Comparison of ENCODE assay signal across 9 mouse cellular contexts in the genomic region with DNA sequence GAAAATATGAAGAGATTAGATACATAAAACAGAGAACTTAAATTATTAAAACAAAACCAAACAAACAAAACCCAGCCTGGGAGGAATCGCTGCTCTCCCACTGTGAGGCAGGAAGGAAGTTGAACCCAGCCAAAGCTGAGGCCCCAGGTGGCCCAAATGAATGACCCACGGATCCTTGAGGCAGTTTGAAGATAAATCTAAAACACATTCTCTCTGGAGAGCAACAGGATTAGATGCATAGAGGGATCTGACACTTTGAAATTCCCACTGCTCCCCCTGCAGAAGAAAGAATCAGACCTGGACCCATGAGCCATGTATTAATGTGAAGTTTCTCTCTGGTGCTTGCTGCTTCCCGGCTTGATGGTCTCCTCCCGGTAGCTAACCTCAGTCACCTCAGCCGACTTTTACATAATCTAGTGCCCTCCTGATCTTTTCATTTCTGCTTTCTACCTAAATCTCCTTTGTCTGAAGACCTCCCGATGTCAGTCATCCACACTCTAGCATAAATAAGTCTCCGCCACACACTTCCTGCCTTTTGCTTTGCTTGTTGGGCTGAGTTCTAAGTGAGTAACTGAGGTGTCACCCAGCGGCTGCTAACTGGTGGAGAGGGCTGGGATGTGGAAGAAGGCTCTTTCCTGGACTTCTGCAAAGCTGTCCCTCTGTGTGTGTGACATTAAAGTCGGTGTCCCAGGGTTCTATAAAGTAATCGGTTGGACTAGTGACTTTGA.
DNase-seq lines count a peak whose midpoint lies in the region; ATAC-seq lines count a peak whose summit lies in the region.
"Had no signal": no experiment of that assay in that cellular context is flagged by ENCODE, and none has a peak within 500 bp of the region (broad histone marks: within the 10 kb centered on the region; RNA-seq: fewer than 3 reads in every experiment).

No protein-coding gene starts in this region.

- no peaks in the 10 kb centered on the region for H3K9me3 ChIP-seq in kidney, embryonic 15.5 days (replicated peaks)
- no peaks in the 10 kb centered on the region for H3K9me3 ChIP-seq in intestine, embryonic 16.5 days (ENCODE audit: control insufficient read depth, low read length)
- no peaks in the 10 kb centered on the region for H3K9me3 ChIP-seq in forebrain, embryonic 12.5 days
- H3K9me3 ChIP-seq: forebrain, embryonic 15.5 days had no signal

- no peak for DNase-seq in kidney, adult 8-10 months
- DNase-seq in CD8-positive naive resting alpha-beta T cell, adult 2 months (ENCODE audit: low read depth in 2 of 2, low spot score in 2 of 2) = peak; percentile 28 to 45
- DNase-seq in embryo, embryonic 10 days (ENCODE audit: low spot score) = peak; percentile 47
- no peak for DNase-seq in right cerebral cortex, postnatal 4 days
- DNase-seq: layer of hippocampus, adult 9-11 months had no signal

- WGBS in kidney, embryonic 15.5 days = 21% methylated on average over 10 of the region's 10 CpGs
- WGBS in intestine, embryonic 16.5 days = 22% methylated on average over 10 of the region's 10 CpGs
- WGBS in forebrain, embryonic 12.5 days = 37% methylated on average over 10 of the region's 10 CpGs

- H3K9ac ChIP-seq in kidney, embryonic 15.5 days = no peak overlapping the region
- H3K9ac ChIP-seq in intestine, embryonic 16.5 days (ENCODE audit: low read depth, low read length) = no peak overlapping the region
- no peak overlapping the region for H3K9ac ChIP-seq in forebrain, embryonic 12.5 days
- H3K9ac ChIP-seq: forebrain, embryonic 15.5 days had no signal

- H3K36me3 ChIP-seq in kidney, embryonic 15.5 days = no peaks in the 10 kb centered on the region
- H3K36me3 ChIP-seq in intestine, embryonic 16.5 days (ENCODE audit: control insufficient read depth, insufficient read depth, low read length) = no peaks in the 10 kb centered on the region
- H3K36me3 ChIP-seq in forebrain, embryonic 12.5 days (replicated peaks) = no peaks in the 10 kb centered on the region
- H3K36me3 ChIP-seq: forebrain, embryonic 15.5 days had no signal

- ATAC-seq in kidney, embryonic 15.5 days (replicated peaks; ENCODE audit: low FRiP score) = no peak
- ATAC-seq in intestine, embryonic 16.5 days = 0 out of 2 replicates have a peak, but pooled peaks have one; percentile 40
- no peak for ATAC-seq in forebrain, embryonic 12.5 days (ENCODE audit: low FRiP score)
- ATAC-seq: forebrain, embryonic 15.5 days had no signal

- H3K4me3 ChIP-seq in kidney, embryonic 15.5 days (replicated peaks) = no peak overlapping the region
- H3K4me3 ChIP-seq in intestine, embryonic 16.5 days (ENCODE audit: low read length) = no peak overlapping the region
- H3K4me3 ChIP-seq in forebrain, embryonic 12.5 days (replicated peaks) = no peak overlapping the region
- H3K4me3 ChIP-seq: forebrain, embryonic 15.5 days had no signal

- peaks cover 21% of the 10 kb centered on the region for H3K4me1 ChIP-seq in kidney, embryonic 15.5 days
- H3K4me1 ChIP-seq in intestine, embryonic 16.5 days (ENCODE audit: control insufficient read depth, insufficient read depth, low read length) = peaks cover 20% of the 10 kb centered on the region
- peaks cover 20% of the 10 kb centered on the region for H3K4me1 ChIP-seq in forebrain, embryonic 12.5 days

- H3K27ac ChIP-seq in kidney, embryonic 15.5 days = peak overlapping the region; percentile 63
- 0 out of 2 replicates have a peak overlapping the region, but pooled peaks have one; percentile 39 for H3K27ac ChIP-seq in intestine, embryonic 16.5 days (ENCODE audit: low read length)
- H3K27ac ChIP-seq in forebrain, embryonic 12.5 days = no peak overlapping the region
- H3K27ac ChIP-seq: forebrain, embryonic 15.5 days had no signal

- H3K27me3 ChIP-seq in kidney, embryonic 15.5 days = no peaks in the 10 kb centered on the region
- no peaks in the 10 kb centered on the region for H3K27me3 ChIP-seq in intestine, embryonic 16.5 days (replicated peaks; ENCODE audit: control insufficient read depth, insufficient read depth, low read length)
- H3K27me3 ChIP-seq in forebrain, embryonic 12.5 days = peaks cover 7% of the 10 kb centered on the region; the same call in 1 of the 2 replicates
- H3K27me3 ChIP-seq: forebrain, embryonic 15.5 days had no signal

- H3K4me2 ChIP-seq in kidney, embryonic 15.5 days = peak overlapping the region; percentile 28
- H3K4me2 ChIP-seq in intestine, embryonic 16.5 days (ENCODE audit: low read depth, low read length) = no peak overlapping the region
- H3K4me2 ChIP-seq in forebrain, embryonic 12.5 days = no peak overlapping the region
- H3K4me2 ChIP-seq: forebrain, embryonic 15.5 days had no signal

Comparison
In these comparisons a context has a peak if more than half of its experiments do, and no peak if none do; other contexts are left out.
1. DNase-seq: peak in CD8-positive naive resting alpha-beta T cell, adult 2 months (2 of 2) and embryo, embryonic 10 days (single experiment); none in kidney, adult 8-10 months (0 of 2) and right cerebral cortex, postnatal 4 days (single experiment).